8 mouse cellular contexts compared by ENCODE assay signal in the genomic region with DNA sequence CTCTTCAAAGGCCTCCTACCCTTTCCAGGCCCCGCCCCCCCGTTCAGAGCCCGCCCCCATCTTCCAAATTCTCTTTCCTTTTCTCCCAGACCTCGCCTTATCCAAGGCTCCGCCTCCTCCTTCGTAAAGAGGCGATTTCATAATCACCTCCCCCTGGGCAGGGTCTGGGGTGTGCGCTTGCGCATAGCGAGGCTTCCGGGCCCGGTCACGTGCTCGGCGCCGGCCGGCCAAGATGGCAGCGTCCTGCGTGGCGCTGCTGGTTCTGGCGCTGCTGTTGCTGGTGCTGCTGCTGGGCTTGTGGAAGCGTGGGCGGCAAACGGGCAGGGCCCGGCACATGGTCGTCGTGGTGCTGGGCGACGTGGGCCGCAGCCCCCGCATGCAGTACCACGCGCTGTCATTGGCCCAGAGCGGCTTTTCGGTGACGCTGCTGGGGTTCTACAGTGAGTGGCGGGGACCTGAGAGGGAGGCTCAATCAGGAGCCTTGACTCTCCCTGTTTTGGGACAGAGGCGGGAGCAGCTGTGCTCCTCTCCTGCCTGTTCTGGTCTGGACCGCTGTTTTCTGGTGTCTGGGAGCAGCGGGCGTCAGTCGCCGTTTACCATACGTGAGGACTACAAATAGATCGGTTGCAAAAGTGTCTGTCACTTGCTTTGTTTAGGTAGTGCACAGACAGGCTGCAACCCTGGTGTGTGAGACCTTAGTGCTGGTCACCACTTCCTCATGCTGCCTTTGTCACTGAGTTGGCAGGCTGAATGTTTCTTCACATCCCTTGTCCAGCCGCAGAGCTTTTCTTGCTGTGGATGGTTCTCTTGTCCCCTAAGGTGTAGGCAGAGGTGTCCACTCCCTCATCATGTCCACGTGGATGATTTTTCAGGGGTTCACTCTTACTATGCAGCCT. TPM values are rescaled to one million over a fixed set of nuclear protein-coding genes. Genes with fewer than 3 reads are reported as not detected.
A peak's percentile ranks its signal among the peaks of the same experiment; 100 is the strongest.
DNase-seq lines count a peak whose midpoint lies in the region; ATAC-seq and TF ChIP-seq lines count a peak whose summit lies in the region.

A gene (plus strand): TSS at position 204 of the 896 bp plus-strand sequence.

- no peaks in the 10 kb centered on the region for H3K4me1 ChIP-seq in ES-Bruce4 (ENCODE audit: control insufficient read depth, insufficient read depth, low read length)
- H3K4me1 ChIP-seq in forebrain, embryonic 13.5 days = peaks cover 14% of the 10 kb centered on the region
- H3K4me1 ChIP-seq in liver, postnatal 0 days (ENCODE audit: insufficient read depth) = peaks cover 14% of the 10 kb centered on the region
- H3K4me1 ChIP-seq in neural tube, embryonic 14.5 days (ENCODE audit: control insufficient read depth, insufficient read depth, low read length) = 0 out of 2 replicates have a peak, but pooled peaks cover 3% of the 10 kb centered on the region

- H3K27me3 ChIP-seq in ES-Bruce4 (ENCODE audit: control insufficient read depth, insufficient read depth, low read length, poor library complexity, severe bottlenecking) = no peaks in the 10 kb centered on the region
- no peaks in the 10 kb centered on the region for H3K27me3 ChIP-seq in forebrain, embryonic 13.5 days
- H3K27me3 ChIP-seq in liver, postnatal 0 days (ENCODE audit: insufficient read depth, low read length) = no peaks in the 10 kb centered on the region
- no peaks in the 10 kb centered on the region for H3K27me3 ChIP-seq in neural tube, embryonic 14.5 days (ENCODE audit: control insufficient read depth, insufficient read depth, low read length)

- H3K4me2 ChIP-seq in forebrain, embryonic 13.5 days = peak within 1 kb of the TSS; percentile 88
- peak within 1 kb of the TSS; percentile 77 for H3K4me2 ChIP-seq in liver, postnatal 0 days (ENCODE audit: low read depth, low read length)
- H3K4me2 ChIP-seq in neural tube, embryonic 14.5 days (ENCODE audit: low read depth, low read length) = peak within 1 kb of the TSS; percentile 65

- H3K4me3 ChIP-seq in ES-Bruce4 (ENCODE audit: low read depth, low read length) = peak within 1 kb of the TSS; percentile 69
- peak within 1 kb of the TSS; percentile 85 for H3K4me3 ChIP-seq in forebrain, embryonic 13.5 days
- H3K4me3 ChIP-seq in liver, postnatal 0 days (ENCODE audit: low read depth, low read length) = peak within 1 kb of the TSS; percentile 84
- peak within 1 kb of the TSS; percentile 83 for H3K4me3 ChIP-seq in neural tube, embryonic 14.5 days (ENCODE audit: low read depth, low read length)

- H3K36me3 ChIP-seq in ES-Bruce4 (ENCODE audit: control insufficient read depth, insufficient read depth, low read length, poor library complexity, severe bottlenecking) = no peaks in the 10 kb centered on the region
- peaks cover 3% of the 10 kb centered on the region; the same call in 1 of the 2 replicates for H3K36me3 ChIP-seq in forebrain, embryonic 13.5 days (ENCODE audit: poor library complexity, severe bottlenecking)
- peaks cover 2% of the 10 kb centered on the region; the same call in 1 of the 2 replicates for H3K36me3 ChIP-seq in liver, postnatal 0 days (replicated peaks; ENCODE audit: insufficient read depth, low read length)
- H3K36me3 ChIP-seq in neural tube, embryonic 14.5 days (ENCODE audit: control insufficient read depth, insufficient read depth, low read length) = 0 out of 2 replicates have a peak, but pooled peaks cover 4% of the 10 kb centered on the region

- no peak within 1 kb of the TSS for H3K27ac ChIP-seq in ES-Bruce4 (ENCODE audit: insufficient read depth, low read length)
- H3K27ac ChIP-seq in forebrain, embryonic 13.5 days = no peak within 1 kb of the TSS
- H3K27ac ChIP-seq in liver, postnatal 0 days (ENCODE audit: low read depth) = peak within 1 kb of the TSS; percentile 83
- H3K27ac ChIP-seq in neural tube, embryonic 14.5 days (ENCODE audit: low read depth, low read length) = peak within 1 kb of the TSS; percentile 62

- peak; percentile 95 for DNase-seq in heart, postnatal 10 days
- DNase-seq in large intestine, adult 2 months (ENCODE audit: low read depth, low spot score) = peak; percentile 85
- peak; percentile 93 for DNase-seq in liver, postnatal 0 days
- peak; percentile 97 for DNase-seq in testis, postnatal 10 days (ENCODE audit: low spot score)

- 3% methylated on average over 47 of the region's 47 CpGs for whole genome bisulfite sequencing in forebrain, embryonic 13.5 days
- 1% methylated on average over 47 of the region's 47 CpGs for WGBS in large intestine, adult 2 months
- 2% methylated on average over 47 of the region's 47 CpGs for WGBS in liver, postnatal 0 days (ENCODE audit: insufficient replicate concordance)
- 2% methylated on average over 47 of the region's 47 CpGs for WGBS in neural tube, embryonic 14.5 days

- intact Hi-C loops in heart, postnatal 10 days (cut with DNase I) = loop anchor here (2.0 kb wide), 1 partner anchor 21 kb away; a partner anchor contains a TSS

- TF ChIP-seq POLR2A in ES-Bruce4 (IDR thresholded peaks at IDR 0.05; ENCODE audit: insufficient read depth, low read length) = peak; percentile 98

- H3K9me3 ChIP-seq in ES-Bruce4 (replicated peaks; ENCODE audit: control insufficient read depth, insufficient read depth, low read length, poor library complexity, severe bottlenecking) = no peaks in the 10 kb centered on the region
- no peaks in the 10 kb centered on the region for H3K9me3 ChIP-seq in forebrain, embryonic 13.5 days (replicated peaks)
- 0 out of 2 replicates have a peak, but pooled peaks cover 3% of the 10 kb centered on the region for H3K9me3 ChIP-seq in liver, postnatal 0 days (ENCODE audit: low read length)
- no peaks in the 10 kb centered on the region for H3K9me3 ChIP-seq in neural tube, embryonic 14.5 days (ENCODE audit: control insufficient read depth, low read length)

- no peak for TF ChIP-seq CTCF in ES-Bruce4 (IDR thresholded peaks at IDR 0.05; ENCODE audit: low read depth, low read length)
- no peak for TF ChIP-seq CTCF in liver, postnatal 0 days (IDR thresholded peaks at IDR 0.05; ENCODE audit: low read depth)

- H3K9ac ChIP-seq in ES-Bruce4 (ENCODE audit: low read depth, poor library complexity, severe bottlenecking) = peak within 1 kb of the TSS; percentile 29
- H3K9ac ChIP-seq in forebrain, embryonic 13.5 days = peak within 1 kb of the TSS; percentile 85
- peak within 1 kb of the TSS; percentile 85 for H3K9ac ChIP-seq in liver, postnatal 0 days (replicated peaks)
- H3K9ac ChIP-seq in neural tube, embryonic 14.5 days (replicated peaks; ENCODE audit: low read depth, low read length) = peak within 1 kb of the TSS; percentile 74

- no peak for TF ChIP-seq EP300 in ES-Bruce4 (IDR thresholded peaks at IDR 0.05; ENCODE audit: insufficient read depth, low read depth, low read length)
- TF ChIP-seq EP300 in liver, postnatal 0 days (IDR thresholded peaks at IDR 0.05; ENCODE audit: low read depth) = no peak

- ATAC-seq in cerebellum, adult (ENCODE audit: insufficient number of reproducible peaks, low FRiP score, low TSS enrichment) = peak; percentile 94
- peak; percentile 98 for ATAC-seq in forebrain, embryonic 13.5 days
- peak; percentile 93 for ATAC-seq in liver, postnatal 0 days
- ATAC-seq in neural tube, embryonic 14.5 days (ENCODE audit: low read depth) = peak; percentile 94

RNA-seq across cellular contexts. Expression of the gene that starts here (rescaled TPM):
- polyA plus RNA-seq in ES-Bruce4 (2011; ENCODE audit: insufficient read depth, insufficient read length, low read depth, missing spikeins) = 9.1 and 13.4 TPM in 2 replicates
- 26.3 and 30.0 TPM in 2 replicates for polyA plus RNA-seq in forebrain, embryonic 13.5 days (2015; fragmentation: Nextera tagmentation; extraction: Ambion mirVana)
- total RNA-seq in heart, postnatal 10 days (2021) = 10 to 100 TPM; 16.3 to 17.8 TPM
- 32.6 and 35.1 TPM in 2 replicates for polyA plus RNA-seq in large intestine, adult 2 months (2012; rRNA removed)
- polyA plus RNA-seq in liver, postnatal 0 days (2015; fragmentation: Nextera tagmentation; extraction: Ambion mirVana) = 16.3 and 16.9 TPM in 2 replicates
- polyA plus RNA-seq in neural tube, embryonic 14.5 days (2014; fragmentation: Nextera tagmentation; extraction: Ambion mirVana) = 41.3 and 42.4 TPM in 2 replicates

Comparison
In these comparisons a context has a peak if more than half of its experiments do, and no peak if none do; other contexts are left out.
1. H3K27ac ChIP-seq: peak in liver, postnatal 0 days (single experiment) and neural tube, embryonic 14.5 days (single experiment); none in ES-Bruce4 (single experiment) and forebrain, embryonic 13.5 days (single experiment).
2. H3K9ac ChIP-seq: peak in every context shown above with its lines; median percentile 85 in forebrain, embryonic 13.5 days; 85 in liver, postnatal 0 days; 74 in neural tube, embryonic 14.5 days; 29 in ES-Bruce4.
3. Peak in every context shown above with its lines, with median percentiles within 50 percentile points of each other: H3K4me3 ChIP-seq, ATAC-seq, H3K4me2 ChIP-seq and DNase-seq.